Mouse (Mus musculus) megakaryocyte, embryonic 14.5 days (primary cell): Measurements from ENCODE around the gene Akt1.

Source experiments
- FLI1 ChIP-seq: IDR thresholded peaks from 2 replicates; pipeline ENCODE4 v1.6.1; 2012; ENCODE audit warnings: low read length, inconsistent platforms, mixed read lengths
- GATA1 ChIP-seq: IDR thresholded peaks from 3 replicates; pipeline ENCODE4 v1.6.1; 2012; ENCODE audit warnings: mixed read lengths, low read length, inconsistent platforms, borderline replicate concordance

- TF ChIP-seq GATA1 (no peak), FLI1 (no peak)
Measured at GRCm38 (mm10) chr12:112721424-112722239, 46.9 kb upstream of the Akt1 start.
